Mouse (Mus musculus) c-Kit-positive CD71-positive TER-119-positive erythroid progenitor cells, embryonic 14.5 days (primary cell): ENCODE measurements around the gene Slc9a2.
A peak's percentile ranks its signal among the peaks of the same experiment; 100 is the strongest.

Experiments
- DNase-seq: peaks from one replicate; pipeline ENCODE4 v3.0.0-alpha.2; 2013; ENCODE audit warnings: low spot score

Gene Slc9a2

DNA sequence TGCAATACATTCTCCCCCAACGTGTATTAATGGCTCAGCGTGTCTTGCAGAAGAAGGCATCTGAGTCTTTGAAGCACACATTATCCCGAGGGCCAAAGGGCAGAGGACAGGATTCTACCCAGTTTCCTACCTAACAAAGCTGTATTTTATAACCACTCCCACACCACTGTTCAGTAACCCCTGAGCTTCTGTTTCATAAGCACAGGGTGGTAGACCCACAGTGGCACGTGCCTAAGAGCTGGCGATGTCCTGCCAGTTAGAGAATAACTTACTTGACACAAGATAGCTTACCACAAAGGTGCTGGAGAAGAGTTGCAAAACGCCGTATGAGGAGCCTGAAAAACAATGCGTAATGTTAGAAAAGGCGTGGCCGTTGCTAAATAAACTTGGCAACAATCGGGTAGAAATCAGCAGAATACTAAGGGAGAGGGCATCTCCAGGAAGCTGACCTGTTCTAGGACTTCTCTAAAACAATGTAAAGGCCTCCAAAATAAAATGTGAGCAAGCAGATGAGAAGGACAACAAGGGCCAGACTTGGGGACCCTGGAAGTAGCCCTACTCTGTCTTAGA lies 105.6 kb downstream of the Slc9a2 start:
- DNase-seq, result no peak

DNA sequence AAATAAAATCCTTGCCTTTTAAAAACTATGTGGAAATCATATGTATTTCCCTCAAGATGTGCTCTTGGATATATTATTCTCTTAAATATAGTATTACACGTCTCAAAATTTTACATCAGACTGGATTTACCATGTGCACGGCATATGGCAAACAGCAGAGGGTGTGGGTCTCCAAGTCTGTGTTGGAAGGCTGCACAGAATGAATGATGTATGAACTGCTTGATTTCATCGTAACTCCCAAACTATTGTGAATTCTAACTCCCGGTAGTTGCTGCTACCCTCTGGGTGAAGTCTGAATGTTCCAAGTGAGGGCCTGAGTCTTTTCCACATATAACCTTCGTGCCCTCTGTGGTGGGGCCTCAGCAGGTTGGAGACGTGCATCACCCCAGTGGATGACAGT lies 108.6 kb downstream of the Slc9a2 start:
- no peak for DNase-seq

DNA sequence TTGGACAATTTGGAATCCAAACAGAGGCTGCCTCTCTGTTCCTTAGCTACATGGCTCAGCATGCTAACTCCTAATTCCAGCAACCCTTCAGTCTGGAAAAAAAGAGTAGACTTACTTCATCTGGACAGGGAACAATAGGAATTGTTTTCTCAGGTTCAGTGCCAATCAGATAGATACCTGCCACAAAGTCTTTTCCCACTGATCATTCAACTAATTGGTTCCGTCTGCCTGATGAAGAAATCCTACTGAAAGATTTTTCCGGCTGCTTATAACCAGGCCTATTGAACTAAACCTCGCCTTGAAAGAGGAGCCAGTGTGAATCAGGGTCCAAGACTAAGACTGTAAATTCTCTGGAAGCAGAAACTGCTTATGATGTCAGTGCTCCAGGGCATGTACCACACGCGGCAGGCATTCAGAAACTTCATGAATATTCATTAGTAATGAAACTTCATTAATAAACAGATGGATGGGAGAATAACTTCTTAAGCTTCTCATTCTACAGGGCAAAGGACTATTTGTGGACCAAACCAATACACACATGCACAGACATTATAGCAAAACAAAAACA lies 109.4 kb downstream of the Slc9a2 start:
- DNase-seq, result no peak

DNA sequence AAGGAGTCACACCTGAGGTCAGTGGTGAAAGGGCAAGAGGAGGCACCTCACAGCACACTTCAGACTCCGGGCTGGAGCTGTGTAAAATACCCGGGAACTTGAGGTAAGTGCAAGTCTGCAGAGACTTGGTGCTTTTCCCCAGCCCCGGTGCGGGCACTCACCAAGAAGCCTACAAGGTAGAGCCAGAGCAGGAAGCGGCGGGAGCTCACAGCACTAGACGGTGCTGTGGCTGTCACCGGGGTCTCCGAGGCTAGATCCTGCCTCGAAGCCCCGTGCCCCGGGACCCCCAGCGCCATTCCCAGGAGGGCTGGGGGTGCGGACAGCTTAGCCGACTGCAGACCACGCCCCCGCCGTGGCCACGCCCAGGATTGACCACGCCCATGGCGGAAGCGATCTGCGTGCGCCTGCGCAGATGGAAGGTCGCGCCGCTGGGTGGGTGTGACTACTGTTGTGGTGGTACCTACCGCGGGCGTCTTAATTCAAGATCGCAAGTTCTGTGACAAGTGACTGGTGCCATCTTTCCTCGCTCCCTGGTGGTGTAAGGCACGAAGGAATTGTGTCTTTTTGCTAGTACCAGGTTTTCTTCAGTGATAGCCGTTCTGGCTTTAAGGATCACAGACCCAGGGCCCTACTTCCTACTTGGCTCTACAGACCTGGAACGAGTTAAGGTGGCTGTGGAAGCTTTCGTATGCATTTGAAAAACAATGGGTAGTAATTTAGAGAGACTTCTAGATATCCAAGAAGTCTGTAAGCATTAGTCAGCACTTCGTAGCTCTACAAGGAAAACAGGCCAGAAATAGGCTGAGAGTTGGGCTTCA lies 110.2 kb downstream of the Slc9a2 start, which contains the start of gene Mfsd9:
Gene Mfsd9, minus strand, starts transcription at position 364 of the 818 bp plus-strand sequence.
- DNase-seq, result peak; percentile 84

DNA sequence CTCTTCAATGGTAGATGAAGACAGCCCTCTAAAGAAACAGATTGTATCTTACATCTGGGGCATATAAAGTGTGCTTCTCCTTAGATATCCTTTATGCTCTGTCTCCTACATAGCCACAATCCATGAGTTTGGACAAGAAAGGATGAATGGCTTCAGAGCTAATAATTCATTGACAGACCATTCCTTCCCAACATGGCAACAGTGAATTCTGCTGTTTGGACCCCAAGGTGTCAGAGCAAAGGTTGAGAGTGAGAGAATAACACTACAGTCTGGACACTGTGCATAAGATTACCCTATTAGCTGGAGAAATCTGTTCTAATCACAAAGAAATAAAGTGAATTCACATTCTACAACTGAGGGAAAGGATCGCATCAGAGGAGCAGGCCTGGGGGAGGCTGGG lies 115.1 kb downstream of the Slc9a2 start:
- no peak for DNase-seq

DNA sequence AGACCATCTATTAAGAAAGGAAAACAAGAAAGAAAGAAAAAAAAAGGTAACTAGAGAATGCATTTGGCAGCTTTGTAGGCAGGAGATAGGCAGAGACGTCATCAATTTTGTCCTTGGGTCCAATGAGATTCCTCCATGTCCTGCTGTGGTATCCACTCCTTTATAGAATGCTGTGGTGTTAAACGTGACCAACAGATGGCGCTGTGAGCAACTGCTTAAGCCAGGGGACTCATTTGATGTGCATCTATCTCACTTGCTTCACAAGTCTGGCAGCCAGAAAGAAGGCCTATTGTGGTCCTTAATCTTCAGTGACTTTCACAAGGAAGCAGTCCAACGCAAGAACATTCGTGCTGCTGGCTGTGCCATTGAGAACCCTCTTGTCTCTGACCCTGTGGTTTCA lies 117.0 kb downstream of the Slc9a2 start:
- peak; percentile 57 for DNase-seq

DNA sequence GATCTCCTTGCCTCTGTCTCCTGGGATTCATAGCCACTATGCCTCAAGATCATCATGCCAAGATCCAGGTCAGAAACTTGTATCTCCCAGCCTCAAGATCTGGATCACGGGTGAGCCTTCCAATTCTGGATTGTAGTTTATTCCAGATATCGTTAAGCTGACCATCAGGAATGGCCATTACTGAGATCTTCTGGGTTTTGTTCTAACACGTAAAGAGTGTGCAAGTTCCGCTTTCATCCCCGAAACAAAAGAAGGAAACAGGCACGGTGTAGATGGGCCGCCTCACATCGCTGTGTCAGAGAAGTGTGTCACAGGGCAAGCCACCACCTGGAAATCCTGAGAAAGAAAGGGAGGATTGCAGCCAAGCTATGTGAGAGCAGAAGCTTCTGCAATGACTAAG lies 118.7 kb downstream of the Slc9a2 start:
- DNase-seq, result no peak

DNA sequence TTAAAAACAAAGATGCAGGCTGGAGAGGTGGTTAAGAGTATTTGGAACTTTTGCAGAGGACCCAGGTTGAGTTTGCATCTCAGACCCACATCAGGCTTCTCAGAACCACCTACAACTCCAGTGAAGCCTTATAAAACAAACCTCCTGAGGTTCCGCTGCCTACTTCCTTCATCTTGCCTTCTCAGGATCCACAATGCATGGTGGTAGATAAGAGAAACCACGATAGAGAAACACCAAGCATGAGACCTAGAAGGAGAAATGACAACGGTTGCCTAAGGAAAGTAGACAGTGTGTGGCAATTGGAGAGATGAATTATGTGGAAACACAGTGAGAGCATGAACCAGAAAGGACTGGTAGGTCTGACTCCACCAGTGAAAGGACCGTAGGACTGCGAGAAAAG lies 120.5 kb downstream of the Slc9a2 start:
- DNase-seq, result no peak

DNA sequence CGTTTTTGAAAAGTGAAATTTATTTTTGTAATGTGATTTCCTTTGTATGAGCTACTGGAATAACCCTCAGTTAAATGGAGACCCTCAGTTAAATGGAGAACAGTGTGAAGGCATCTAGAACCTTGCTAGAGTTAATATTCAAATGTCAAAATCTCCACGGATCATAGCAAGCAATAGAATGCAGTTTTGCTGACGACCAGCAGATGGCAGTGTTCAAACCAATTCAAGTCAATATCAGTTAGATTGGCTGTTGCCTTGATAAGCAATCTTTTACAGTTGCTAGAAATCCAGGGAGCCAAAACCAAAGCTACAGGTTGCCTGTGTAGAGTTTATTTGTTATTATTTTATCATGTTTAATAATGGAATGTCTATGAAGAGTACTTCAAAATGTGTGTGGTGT lies 122.4 kb downstream of the Slc9a2 start:
- DNase-seq, result peak; percentile 27

DNA sequence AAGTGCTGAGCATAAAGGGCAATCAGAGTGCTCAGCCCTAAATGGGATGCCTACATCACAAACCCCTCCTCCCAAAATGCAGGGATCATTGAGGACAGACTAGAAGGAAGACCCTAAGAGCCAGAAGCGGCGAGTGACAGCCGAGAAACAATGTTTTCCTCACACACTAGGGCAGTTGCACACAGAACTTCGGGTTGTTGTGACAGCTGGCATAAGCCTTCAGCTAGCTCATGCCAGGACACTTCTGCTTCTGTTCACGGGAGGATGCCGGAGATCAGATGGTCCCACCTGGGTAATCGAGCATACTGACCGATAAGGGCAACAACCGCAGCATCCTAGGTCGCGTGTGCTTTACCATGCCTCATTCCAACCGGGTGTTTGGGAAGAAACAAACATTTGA lies 123.7 kb downstream of the Slc9a2 start:
- no peak for DNase-seq

DNA sequence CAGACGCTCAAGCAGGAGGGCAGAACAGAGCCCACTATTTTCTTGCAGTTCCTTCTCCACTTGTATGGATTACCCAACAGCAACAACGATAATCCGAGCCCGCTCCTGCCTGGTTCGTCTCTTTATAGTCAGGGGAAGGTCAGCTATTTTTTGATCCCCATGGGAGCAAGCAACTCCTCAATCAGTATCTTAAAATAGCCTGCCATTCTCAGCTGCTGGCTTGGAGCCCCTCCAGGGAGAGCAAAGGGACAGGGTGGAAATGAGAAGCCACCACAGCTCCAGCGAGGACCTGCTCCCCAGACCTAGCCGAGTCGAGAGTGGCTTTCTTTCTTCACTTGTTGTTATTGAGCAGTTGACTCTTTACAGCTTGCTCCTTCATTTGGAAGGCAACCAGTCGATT lies 125.0 kb downstream of the Slc9a2 start, which contains the start of gene Tmem182:
Gene Tmem182, plus strand, starts transcription at position 251 of the 400 bp plus-strand sequence.
- no peak for DNase-seq

DNA sequence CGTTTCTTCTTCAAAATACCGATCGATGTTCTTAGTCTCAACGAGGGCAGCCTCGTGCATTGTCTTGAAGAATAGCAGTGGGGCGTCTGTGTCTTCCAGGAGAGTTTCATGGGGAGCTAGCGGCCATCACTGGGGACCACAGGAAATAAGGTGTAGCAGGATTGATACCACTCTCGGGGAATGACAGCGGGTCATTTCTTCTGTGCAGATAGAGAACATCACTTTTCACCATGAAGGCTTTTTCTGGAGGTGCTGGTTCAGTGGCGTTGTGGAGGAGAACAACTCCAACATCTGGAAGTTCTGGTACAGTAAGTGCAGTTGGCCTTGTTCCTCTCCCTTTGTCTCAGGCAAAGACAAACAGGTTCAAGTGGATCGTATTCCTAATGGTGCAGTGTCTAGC lies 125.5 kb downstream of the Slc9a2 start:
- no peak for DNase-seq

DNA sequence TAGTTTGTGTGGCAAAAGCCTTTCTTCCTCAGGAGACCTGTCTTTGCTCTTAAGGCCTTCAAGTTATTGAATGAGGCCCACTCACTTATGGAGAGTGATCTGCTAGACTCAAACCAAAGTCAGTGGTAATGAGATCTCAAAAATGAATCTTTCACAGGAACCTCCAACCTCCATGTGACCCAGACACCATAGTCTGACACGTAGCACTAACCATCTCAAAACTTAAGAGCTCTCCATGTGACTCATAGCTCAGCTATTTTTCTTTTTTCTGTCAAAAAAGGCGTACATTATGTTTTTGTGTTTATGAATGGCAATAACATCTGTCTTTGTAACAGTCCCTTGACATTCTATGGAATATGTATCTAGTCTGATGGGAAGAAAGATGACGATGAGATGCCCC lies 128.3 kb downstream of the Slc9a2 start:
- no peak for DNase-seq

DNA sequence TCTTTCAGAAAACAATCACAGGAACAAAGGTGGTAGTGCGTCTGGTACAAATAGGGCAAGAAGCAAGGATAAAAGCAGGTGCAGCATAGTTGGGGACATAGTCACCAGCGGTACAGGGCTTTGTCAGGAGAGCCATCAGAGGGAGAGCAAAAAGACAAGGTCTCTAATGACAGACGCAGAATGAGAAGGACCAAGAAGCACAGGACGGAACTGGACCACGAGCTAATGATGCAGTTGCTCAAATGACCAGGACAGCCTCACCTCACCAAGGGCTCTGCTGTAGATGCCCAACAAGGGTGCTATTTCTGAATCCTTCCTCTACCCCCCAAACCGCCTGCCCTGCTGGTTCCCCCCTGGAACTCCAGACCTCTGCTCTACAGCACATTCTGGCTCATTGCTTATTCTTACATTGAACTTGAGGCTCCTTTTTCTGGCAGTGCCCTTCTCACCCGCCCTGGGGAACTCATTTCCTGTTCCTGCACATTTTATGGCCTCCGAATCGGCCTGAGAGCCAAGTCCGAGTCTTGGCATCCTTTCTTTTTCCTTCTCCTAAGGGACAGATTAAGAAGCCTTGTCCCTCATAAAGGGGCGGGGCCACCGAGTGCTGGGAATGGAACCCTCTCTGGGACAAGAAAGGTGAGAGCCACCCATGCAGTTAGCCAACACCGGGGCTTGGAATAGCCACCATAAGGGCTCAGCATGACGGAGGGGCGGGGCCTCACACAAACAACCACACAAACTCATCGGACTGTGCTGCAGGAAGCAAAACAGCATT lies 134.9 kb downstream of the Slc9a2 start:
- DNase-seq, result no peak
